Mouse (Mus musculus) intestine, embryonic 16.5 days (tissue): Measurements from ENCODE around the gene Vgf. TPM values are rescaled to one million over a fixed set of nuclear protein-coding genes. Genes with fewer than 3 reads are reported as not detected.

Source experiments
- ATAC-seq: fragments of 200-750 bp; cut with Nextera tagmentation; 2 replicates; pipeline ENCODE4 v1.8.0; 2017; ENCODE audit warnings: moderate TSS enrichment, moderate library complexity
- H3K27ac ChIP-seq: fragments of 300-500 bp; sonication (generic); 2 replicates; pipeline ENCODE4 v1.5.1; 2014; ENCODE audit warnings: mild to moderate bottlenecking, low read length
- H3K27me3 ChIP-seq: fragments of 300-500 bp; sonication (generic); replicated peaks from 2 replicates; pipeline ENCODE4 v1.6.1; 2014; ENCODE audit warnings: low read length, control low read depth, mixed read lengths; ENCODE audit not compliant: control insufficient read depth, insufficient read depth
- H3K36me3 ChIP-seq: fragments of 300-500 bp; sonication (generic); 2 replicates; pipeline ENCODE4 v1.6.1; 2014; ENCODE audit warnings: low read length, control low read depth; ENCODE audit not compliant: control insufficient read depth, insufficient read depth
- H3K4me1 ChIP-seq: fragments of 300-500 bp; sonication (generic); 2 replicates; pipeline ENCODE4 v1.6.1; 2014; ENCODE audit warnings: low read length, control low read depth, mixed read lengths; ENCODE audit not compliant: control insufficient read depth, insufficient read depth
- H3K4me2 ChIP-seq: fragments of 300-500 bp; sonication (generic); 2 replicates; pipeline ENCODE4 v1.6.1; 2014; ENCODE audit warnings: low read depth, low read length, control low read depth
- H3K4me3 ChIP-seq: fragments of 300-500 bp; sonication (generic); 2 replicates; pipeline ENCODE4 v1.5.1; 2014; ENCODE audit warnings: mild to moderate bottlenecking, low read length
- H3K9ac ChIP-seq: fragments of 300-500 bp; sonication (generic); 2 replicates; pipeline ENCODE4 v1.6.1; 2014; ENCODE audit warnings: low read depth, low read length
- H3K9me3 ChIP-seq: fragments of 300-500 bp; sonication (generic); 2 replicates; pipeline ENCODE4 v1.6.1; 2016; ENCODE audit warnings: low read length, control low read depth; ENCODE audit not compliant: control insufficient read depth
- WGBS: fragments of 180-500 bp; shearing (Covaris S2); extraction: QIAGEN DNeasy Blood & Tissue Kit; methylation state at CpG from one replicate; pipeline ENCODE4 v1.1.7; 2014; 5-methylcytosine and 5-hydroxymethylcytosine counted together
- polyA plus RNA-seq: library from polyadenylated mRNA; unstranded; fragments of >200 nt; fragmentation: Nextera tagmentation; extraction: Ambion mirVana; gene quantifications from 2 replicates; pipeline ENCODE4 v1.2.1, GENCODE M21; 2015

Gene Vgf
- 0.50 and 0.64 TPM in 2 replicates for polyA plus RNA-seq

GRCm38 (mm10) chr5:137026092-137026491 is at the start of gene Vgf:
Gene Vgf (plus strand): TSS chr5:137026392.
- no peak within 1 kb of the TSS for H3K4me3 ChIP-seq
- H3K9me3 ChIP-seq, result no peaks in the 10 kb centered on the region
- WGBS, result 21% methylated on average over 4 of the region's 4 CpGs
- H3K27ac ChIP-seq, result no peak within 1 kb of the TSS
- H3K27me3 ChIP-seq, result peaks cover 56% of the 10 kb centered on the region
- H3K4me2 ChIP-seq, result no peak within 1 kb of the TSS
- no peak within 1 kb of the TSS for H3K9ac ChIP-seq
- no peak for ATAC-seq
- no peaks in the 10 kb centered on the region for H3K36me3 ChIP-seq
- H3K4me1 ChIP-seq, result peaks cover 15% of the 10 kb centered on the region

- 76% methylated on average over 4 of the region's 4 CpGs for WGBS
- no peak overlapping the region for H3K4me2 ChIP-seq
- no peaks in the 10 kb centered on the region for H3K9me3 ChIP-seq
- H3K9ac ChIP-seq, result no peak overlapping the region
- H3K4me3 ChIP-seq, result no peak overlapping the region
- H3K36me3 ChIP-seq, result peaks cover 4% of the 10 kb centered on the region; the same call in 1 of the 2 replicates
- no peaks in the 10 kb centered on the region for H3K27me3 ChIP-seq
- no peak overlapping the region for H3K27ac ChIP-seq
- H3K4me1 ChIP-seq, result no peaks in the 10 kb centered on the region
- ATAC-seq, result no peak
Measured at GRCm38 (mm10) chr5:136977769-136978168, 48.4 kb upstream of the Vgf start.

- Histone ChIP-seq H3K9ac (no peak overlapping the region), H3K4me2 (no peak overlapping the region), H3K4me3 (no peak overlapping the region), H3K36me3 (peaks cover 4% of the 10 kb centered on the region), H3K9me3 (no peaks in the 10 kb centered on the region), H3K27me3 (no peaks in the 10 kb centered on the region), H3K27ac (no peak overlapping the region), H3K4me1 (no peaks in the 10 kb centered on the region)
- WGBS, result 88% methylated on average over 2 of the region's 2 CpGs
- no peak for ATAC-seq
Measured at GRCm38 (mm10) chr5:136979762-136980161, 46.4 kb upstream of the Vgf start.

GRCm38 (mm10) chr5:136980974-136981373 is 45.2 kb upstream of the Vgf start:
- Histone ChIP-seq H3K4me2 (no peak overlapping the region), H3K9ac (no peak overlapping the region), H3K9me3 (no peaks in the 10 kb centered on the region), H3K27ac (no peak overlapping the region), H3K27me3 (no peaks in the 10 kb centered on the region), H3K4me1 (peaks cover 2% of the 10 kb centered on the region), H3K36me3 (peaks cover 4% of the 10 kb centered on the region), H3K4me3 (no peak overlapping the region)
- ATAC-seq, result no peak
- 89% methylated on average over 8 of the region's 8 CpGs for WGBS

GRCm38 (mm10) chr5:136982338-136982930 is 43.8 kb upstream of the Vgf start:
- ATAC-seq, result no peak
- 49% methylated on average over 15 of the region's 16 CpGs for WGBS
- H3K36me3 ChIP-seq, result peaks cover 4% of the 10 kb centered on the region
- H3K9me3 ChIP-seq, result no peaks in the 10 kb centered on the region
- no peak overlapping the region for H3K27ac ChIP-seq
- H3K9ac ChIP-seq, result no peak overlapping the region
- H3K4me3 ChIP-seq, result no peak overlapping the region
- peaks cover 6% of the 10 kb centered on the region for H3K4me1 ChIP-seq
- no peaks in the 10 kb centered on the region for H3K27me3 ChIP-seq
- no peak overlapping the region for H3K4me2 ChIP-seq

- Histone ChIP-seq H3K4me1 (peaks cover 14% of the 10 kb centered on the region), H3K9me3 (no peaks in the 10 kb centered on the region), H3K27ac (no peak overlapping the region), H3K4me3 (no peak overlapping the region), H3K9ac (no peak overlapping the region), H3K36me3 (peaks cover 4% of the 10 kb centered on the region), H3K27me3 (no peaks in the 10 kb centered on the region), H3K4me2 (no peak overlapping the region)
- no peak for ATAC-seq
- WGBS, result 57% methylated on average over 14 of the region's 14 CpGs
Measured at GRCm38 (mm10) chr5:136984828-136985227, 41.4 kb upstream of the Vgf start.

GRCm38 (mm10) chr5:136986695-136987137 is 39.5 kb upstream of the Vgf start, which contains the start of gene Plod3:
Gene Plod3 (plus strand): TSS chr5:136987019.
- Histone ChIP-seq H3K4me2 (peak within 1 kb of the TSS; percentile 88), H3K36me3 (peaks cover 16% of the 10 kb centered on the region), H3K27ac (peak within 1 kb of the TSS; percentile 95), H3K4me3 (peak within 1 kb of the TSS; percentile 94), H3K27me3 (no peaks in the 10 kb centered on the region), H3K9me3 (no peaks in the 10 kb centered on the region), H3K4me1 (peaks cover 14% of the 10 kb centered on the region), H3K9ac (peak within 1 kb of the TSS; percentile 97)
- under 1% methylated on average over 26 of the region's 26 CpGs for WGBS
- ATAC-seq, result peak; percentile 91

- peaks cover 14% of the 10 kb centered on the region for H3K4me1 ChIP-seq
- peak overlapping the region; percentile 95 for H3K27ac ChIP-seq
- H3K36me3 ChIP-seq, result peaks cover 16% of the 10 kb centered on the region
- peak; percentile 74 for ATAC-seq
- peak overlapping the region; percentile 88 for H3K4me2 ChIP-seq
- H3K4me3 ChIP-seq, result peak overlapping the region; percentile 94
- WGBS, result under 1% methylated on average over 67 of the region's 67 CpGs
- no peaks in the 10 kb centered on the region for H3K27me3 ChIP-seq
- peak overlapping the region; percentile 97 for H3K9ac ChIP-seq
- no peaks in the 10 kb centered on the region for H3K9me3 ChIP-seq
Measured at GRCm38 (mm10) chr5:136987138-136987933, 38.9 kb upstream of the Vgf start.

- Histone ChIP-seq H3K27me3 (no peaks in the 10 kb centered on the region), H3K4me3 (peak within 1 kb of the TSS; percentile 94), H3K9ac (peak within 1 kb of the TSS; percentile 97), H3K9me3 (no peaks in the 10 kb centered on the region), H3K36me3 (peaks cover 16% of the 10 kb centered on the region), H3K4me1 (peaks cover 14% of the 10 kb centered on the region), H3K27ac (peak within 1 kb of the TSS; percentile 95), H3K4me2 (peak within 1 kb of the TSS; percentile 88)
- ATAC-seq, result no peak
- 2% methylated on average over 12 of the region's 12 CpGs for WGBS
Measured at GRCm38 (mm10) chr5:136987934-136988271, 38.3 kb upstream of the Vgf start, which contains the start of gene Znhit1. Gene Znhit1 (minus strand): TSS chr5:136988021.
